Mouse (Mus musculus): ENCODE data around the gene Gm49333.

The Gm49333 gene

DNA sequence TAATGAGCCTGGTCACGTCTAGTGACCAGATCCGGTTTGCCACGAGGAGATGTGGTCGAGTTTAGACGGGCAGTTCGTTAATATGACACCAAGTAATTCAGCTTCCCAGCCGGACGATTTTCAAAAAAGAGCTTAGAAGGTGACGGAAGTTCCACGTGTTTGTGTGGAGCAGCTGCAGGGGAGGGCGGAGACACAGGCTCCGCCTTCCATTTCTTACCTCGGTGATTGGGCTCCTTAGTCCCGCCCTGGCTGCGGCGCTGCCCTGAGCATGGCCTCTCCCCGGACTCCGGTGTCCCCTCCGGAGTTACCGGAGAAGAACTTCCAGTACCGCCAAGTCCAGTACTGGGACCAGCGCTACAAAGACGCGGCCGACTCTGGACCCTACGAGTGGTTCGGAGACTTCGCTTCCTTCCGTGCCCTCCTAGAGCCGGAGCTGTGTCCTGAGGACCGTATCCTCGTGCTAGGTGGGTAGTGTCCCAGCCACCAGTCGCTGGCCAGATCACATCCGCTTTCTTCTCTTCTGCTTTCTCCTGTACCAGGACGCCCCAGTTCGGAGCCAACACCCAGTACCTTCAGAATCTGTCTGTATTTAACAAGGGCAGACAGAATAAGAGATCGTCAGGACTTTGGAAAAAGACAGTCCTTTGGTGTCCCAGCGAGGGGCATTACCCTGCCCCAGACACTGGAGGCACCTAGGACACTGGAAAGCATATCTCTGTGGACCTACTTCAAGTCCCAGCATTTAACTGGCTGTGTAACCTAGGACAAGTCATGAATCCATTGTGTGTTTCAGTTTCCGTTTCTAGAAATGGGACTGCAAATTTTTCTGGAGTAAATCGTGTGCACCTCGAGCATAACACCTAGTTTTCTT is at the start of gene Gm49333, which contains the start of the genes Eef1akmt4 and Alg3:
Gene Gm49333 (plus strand): TSS at position 254 of the 871 bp plus-strand sequence.
Gene Eef1akmt4 (plus strand): TSS at position 237 of the 871 bp plus-strand sequence.
Gene Alg3 (minus strand): TSS at position 379 of the 871 bp plus-strand sequence.
- DNase-seq (ENCODE audit: low read depth, low spot score): peak; percentile 97

DNA sequence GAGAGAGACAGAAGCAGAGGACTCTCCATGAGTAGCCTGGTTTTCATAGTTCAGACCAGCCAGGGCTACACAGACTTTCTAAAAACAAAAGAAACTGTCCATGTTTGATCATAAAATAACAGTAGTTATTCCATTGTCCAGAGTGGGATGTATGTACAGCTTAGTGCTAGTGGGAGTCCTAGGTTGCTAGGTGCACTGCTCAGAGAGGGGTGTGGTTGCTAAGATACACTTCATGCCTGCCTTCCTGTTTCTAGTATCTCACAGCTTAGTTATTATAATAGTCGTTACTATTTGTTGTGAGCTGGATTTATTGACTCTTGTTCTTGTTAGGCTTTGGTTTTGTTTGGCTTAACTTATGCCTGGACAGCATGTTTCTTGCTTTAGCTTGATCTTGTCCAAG is 46.3 kb upstream of the Gm49333 start:
- no peak for DNase-seq (ENCODE audit: low read depth, low spot score)

DNA sequence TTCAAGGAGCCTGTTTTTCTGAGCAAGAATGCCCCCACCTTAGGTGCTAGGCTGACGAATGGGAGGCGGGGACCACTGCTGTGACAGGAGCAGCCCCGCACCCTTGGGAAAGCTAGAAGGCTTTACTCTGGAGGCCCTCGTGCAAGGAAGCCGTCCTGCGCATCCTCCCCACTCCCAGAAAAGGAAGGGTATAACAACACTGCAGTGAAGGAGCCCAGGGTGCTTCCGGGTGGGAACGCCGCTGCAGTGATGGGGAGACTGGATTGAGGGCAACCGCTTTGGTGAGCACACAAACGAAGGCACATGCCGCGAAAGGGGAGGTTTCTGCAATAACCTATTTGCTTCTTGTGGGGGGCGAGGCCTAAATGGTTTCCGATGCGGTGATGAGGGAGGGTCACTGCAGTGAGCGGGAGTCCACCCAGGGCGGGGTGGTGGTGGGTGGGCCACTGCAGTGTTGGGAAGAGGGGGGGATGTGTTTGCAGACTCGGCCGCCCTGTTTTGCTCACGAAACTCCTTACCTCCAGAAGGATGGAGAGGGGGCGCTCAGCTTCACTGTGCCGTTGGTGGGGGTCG is 22.0 kb upstream of the Gm49333 start, which contains the start of gene Vwa5b2:
Gene Vwa5b2 (plus strand): TSS at position 106 of the 573 bp plus-strand sequence.
- DNase-seq (ENCODE audit: low read depth, low spot score): no peak

DNA sequence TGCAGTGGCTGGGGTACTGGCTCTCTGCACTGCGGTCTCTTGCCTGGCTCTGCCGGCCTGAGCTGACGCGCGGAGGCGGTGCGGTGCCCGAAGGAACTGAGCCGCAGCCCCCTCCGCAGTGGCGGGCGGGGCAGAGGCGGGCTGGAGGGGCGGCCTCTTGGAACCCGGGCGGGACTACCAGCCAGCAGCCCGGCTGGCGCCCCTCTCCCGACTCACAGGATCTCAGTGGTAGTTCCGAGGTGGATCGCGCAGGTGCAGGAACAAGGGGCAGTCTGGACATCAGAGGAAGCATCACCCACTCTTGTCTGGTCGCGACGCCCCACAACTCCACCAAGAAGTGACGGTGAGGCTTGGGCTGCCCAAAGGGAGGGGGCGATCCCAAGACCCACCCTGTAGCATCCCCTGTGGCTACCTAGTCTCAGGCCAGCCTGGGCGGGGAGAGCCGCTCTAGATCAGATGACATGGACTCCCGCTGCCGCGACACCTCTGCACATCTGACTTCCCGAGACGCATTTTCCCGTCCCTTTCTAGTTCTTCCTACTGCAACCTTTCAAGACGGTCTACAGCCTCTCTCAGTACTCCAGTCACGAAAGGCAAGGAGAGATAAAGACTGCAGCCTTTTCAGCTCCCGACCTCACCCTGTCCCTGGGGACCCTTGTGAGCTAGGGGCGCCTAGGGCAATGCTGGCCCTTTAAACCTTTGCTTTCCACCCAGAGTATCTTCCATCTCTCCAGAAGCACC is 21.3 kb upstream of the Gm49333 start:
- DNase-seq (ENCODE audit: low read depth, low spot score): no peak

DNA sequence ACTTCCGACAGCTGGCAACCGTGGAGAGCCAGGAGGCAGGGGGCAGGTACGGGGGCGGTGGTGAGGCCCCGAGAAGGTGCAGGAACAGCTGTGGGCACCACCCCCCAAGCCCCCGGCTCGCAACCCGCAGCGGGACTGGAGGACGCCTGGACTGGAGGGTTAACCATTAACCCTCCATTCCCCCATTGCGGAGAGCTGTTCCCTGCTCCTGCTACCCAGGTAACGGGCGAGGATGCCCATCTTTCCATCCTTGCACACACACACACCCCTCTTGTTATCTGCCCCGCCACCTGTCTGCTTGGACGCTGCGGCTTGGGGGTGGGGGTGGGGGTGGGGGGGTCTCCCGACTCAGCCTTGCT is 20.8 kb upstream of the Gm49333 start:
- DNase-seq (ENCODE audit: low read depth, low spot score): no peak

DNA sequence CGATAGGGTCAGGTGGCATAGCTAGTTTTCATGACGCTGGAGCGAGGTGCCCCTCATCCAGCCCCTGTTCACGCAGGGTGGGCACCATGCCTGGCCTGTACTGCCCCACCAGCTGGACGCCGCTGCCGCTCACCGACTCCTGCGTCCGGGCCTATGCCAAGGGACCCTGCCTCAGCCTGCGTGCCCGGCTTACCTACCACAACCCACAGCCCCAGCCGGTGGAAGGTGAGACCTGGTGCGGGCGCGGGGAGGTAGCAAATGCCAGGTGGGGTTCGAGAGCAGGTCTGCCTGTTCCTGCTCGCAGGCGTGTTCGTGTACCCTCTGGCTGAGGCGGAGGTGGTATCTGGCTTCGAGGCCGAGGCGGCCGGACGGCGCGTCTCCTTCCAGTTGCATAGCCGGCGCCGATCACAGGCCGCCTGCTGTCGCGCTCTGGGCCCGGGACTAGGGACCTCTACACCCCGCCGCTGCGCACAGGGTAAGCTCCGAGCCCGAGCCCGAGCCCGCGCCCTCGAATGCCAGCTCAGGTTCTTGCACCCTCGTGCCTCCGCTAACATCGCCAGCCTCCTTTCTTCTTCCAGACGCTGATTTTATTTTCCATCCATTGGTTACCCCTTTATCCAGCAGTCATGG is 20.2 kb upstream of the Gm49333 start:
- no peak for DNase-seq (ENCODE audit: low read depth, low spot score)

DNA sequence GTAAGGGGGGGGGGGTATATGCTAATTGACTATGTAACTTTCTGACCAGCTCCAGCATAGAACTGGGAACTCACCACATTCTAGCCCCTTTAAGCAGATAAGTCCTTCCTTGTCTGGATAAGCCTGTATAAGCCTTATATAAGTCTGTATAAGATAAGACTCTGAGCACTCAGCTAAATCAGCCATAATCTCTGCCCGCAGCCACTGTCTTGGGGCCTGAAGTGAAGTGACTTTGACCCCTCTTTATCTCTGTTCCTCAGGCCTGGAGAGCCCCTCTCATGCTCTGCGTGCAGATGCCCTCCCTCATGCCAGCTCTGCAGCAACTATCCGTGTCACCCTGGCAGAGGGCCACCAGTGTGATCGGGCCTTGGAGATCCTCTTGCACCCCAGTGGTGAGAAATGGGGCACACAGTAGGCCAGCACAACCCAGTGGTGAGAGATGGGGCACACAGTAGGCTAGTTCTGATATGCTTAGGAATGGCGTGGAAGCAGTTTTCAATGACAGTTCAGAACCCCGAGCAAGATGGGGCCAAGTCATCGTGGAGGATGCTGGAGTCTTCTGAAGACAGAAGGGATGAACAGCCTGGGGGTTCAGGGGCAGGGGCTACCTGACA is 16.2 kb upstream of the Gm49333 start:
- no peak for DNase-seq (ENCODE audit: low read depth, low spot score)

DNA sequence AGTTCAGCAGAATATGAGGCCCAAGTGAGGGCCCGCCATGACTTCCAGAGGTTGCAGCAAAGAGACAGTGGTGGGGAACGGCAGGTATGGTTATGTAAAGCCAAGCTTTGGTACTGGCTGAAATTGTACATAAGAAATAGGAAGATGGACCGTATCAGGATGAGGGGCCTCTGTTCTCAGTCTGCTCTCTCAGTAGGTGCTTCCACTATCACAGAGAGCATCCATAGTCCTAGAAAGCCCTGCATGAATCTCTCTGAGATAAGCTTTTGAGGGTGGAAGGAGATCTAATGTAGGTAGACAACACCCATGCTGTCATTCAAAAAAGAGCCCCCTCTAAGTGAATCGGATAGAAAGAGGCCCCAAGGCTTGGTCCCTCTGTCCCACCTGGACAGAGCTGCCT is 15.7 kb upstream of the Gm49333 start:
- DNase-seq (ENCODE audit: low read depth, low spot score): no peak

DNA sequence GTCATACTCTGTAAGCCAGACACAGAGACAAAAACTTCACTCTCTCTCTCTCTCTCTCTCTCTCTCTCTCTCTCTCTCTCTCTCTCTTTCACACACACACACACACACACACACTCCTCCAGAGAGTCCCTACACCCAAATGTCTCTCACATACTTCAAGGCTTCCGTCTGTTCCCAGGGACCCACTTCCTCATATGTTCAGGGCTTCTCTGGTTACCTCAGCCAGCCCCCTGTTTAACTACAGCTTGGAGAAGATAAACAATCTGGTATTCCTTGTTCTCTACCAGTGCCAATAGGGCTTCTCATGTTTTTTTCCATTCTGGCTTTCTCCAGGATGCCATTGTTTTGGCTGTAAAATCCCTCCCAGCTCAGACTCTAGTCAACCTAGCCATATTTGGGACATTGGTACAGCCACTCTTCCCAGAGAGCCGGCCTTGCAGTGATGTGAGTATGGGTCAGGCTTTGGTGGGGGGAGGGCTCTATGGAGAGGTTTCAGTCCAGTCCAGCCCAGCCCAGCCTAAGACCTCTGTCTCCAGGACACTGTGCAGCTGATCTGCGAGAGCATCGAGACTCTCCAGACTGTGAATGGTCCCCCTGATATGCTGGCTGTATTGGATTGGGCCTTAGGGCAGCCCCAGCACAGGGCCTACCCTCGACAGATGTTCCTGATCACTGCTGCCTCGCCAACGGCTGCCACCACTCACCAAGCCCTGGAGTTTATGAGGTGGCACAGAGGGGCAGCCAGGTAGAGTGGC is 14.5 kb upstream of the Gm49333 start:
- no peak for DNase-seq (ENCODE audit: low read depth, low spot score)

DNA sequence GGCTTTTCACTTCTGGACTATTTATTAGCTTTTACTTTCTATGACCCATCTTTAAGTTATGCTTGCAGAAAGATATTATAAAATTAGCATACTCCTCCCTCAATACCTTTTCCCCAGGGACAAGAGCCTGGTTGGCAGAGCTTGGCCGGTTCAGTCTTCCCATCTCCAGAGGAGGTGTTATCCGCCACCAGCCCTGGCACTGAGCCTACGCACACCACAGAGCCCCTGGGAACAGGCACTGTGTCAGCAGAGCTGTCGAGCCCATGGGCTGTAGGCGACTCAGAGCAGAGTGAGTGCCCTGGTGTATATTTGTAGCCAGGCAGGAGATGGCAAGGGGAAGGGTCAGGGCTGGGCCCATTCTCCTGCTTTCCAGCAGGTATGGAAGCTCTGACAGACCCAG is 10.9 kb upstream of the Gm49333 start:
- DNase-seq (ENCODE audit: low read depth, low spot score): no peak

DNA sequence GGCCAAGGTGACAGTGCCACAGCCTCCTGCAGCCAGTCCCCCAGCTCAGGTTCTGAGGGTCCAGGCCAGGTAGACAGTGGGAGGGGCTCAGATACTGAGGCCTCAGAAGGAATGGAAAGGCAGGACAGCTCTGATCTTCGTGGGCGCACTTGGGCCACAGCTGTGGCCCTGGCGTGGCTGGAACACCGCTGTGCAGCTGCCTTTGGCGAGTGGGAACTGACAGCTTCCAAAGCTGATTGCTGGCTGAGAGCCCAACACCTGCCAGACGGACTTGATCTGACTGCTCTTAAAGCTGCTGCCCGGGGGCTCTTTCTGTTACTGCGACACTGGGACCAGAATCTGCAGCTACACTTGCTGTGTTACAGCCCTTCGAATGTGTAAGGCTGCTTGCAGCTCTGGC is 6.7 kb upstream of the Gm49333 start:
- no peak for DNase-seq (ENCODE audit: low read depth, low spot score)

DNA sequence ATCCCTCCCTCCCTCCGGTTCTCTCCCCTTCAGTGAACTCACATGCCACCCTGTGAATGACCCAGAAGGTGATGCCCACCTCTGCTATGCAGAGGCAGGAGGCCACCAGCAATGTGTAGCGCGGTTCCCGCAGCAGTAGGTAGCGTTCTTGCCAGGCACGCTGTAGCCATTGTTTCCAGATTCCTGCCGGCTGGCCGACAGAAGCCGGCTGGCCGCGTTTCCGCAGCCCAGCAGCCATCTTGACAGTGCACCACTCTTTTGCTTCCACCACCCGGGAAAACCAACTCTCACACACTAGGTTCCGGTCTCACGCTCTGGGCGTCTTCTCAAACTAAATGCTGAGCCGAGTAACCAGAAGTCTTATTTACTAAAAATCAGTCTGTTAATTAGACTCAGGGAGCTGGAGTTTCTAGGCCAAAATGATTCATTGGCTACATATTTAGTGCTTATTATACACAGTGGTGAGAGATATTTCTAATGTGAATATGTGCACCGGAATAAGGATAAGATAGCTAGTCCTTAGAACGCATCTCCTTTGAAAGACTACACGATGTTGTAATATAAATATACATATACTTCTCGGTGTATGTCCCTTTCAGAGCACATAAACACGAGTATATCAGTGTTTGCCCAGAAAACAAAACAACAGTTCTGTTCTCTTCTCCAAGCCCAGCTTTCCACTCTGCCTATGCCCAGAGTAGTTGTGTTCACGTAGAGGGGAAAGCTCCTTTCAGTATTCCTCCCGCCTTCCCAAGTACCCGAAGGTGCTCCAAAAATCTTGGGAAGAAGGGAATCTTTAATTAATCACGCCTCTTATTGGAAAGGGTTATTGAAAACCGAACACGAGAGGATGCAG is 681 bp upstream of the Gm49333 start:
- peak; percentile 93 for DNase-seq (ENCODE audit: low read depth, low spot score)

DNA sequence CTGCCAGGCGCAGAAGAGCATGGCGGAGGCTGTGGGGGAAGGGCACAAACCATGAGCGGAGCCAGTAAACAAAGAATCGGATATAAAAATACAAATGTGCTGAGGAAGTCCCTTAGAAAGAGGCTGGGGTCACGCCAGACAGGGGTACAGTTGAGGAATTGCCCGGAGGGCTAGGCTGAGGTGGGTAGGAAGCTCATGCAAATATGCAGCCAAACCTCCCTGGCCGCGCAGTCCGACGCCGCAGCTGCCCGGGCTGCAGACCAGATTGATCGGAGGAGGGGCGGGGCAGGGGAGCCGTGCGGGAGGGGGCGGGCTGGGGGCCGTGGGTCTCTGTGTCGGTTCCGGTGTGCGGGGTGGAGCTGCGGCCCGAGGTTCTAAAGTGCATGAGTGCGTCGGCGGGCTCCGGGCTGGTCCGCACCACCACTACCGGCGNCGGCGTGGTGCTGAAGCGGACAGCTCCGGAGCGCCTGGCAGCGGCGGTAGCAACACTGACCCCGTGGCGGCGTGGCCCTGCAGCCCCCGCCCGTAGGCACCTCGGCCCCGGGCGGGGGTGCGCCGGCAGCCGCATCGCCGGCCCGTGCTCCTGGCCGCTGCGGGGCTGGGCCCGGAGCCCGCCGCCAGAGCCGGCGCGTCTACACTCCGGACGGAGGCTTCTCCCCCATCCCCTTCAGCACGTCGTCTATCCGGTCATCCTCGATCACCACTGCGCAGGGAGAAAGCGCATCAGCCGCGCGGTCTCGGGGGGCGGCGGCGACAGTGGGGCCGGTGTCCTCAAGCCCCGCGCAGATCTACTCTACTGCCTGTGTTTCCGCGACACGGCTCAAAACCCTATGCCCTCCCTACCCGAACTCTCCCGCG is 8.4 kb downstream of the Gm49333 start:
- peak; percentile 37 for DNase-seq (ENCODE audit: low read depth, low spot score)

DNA sequence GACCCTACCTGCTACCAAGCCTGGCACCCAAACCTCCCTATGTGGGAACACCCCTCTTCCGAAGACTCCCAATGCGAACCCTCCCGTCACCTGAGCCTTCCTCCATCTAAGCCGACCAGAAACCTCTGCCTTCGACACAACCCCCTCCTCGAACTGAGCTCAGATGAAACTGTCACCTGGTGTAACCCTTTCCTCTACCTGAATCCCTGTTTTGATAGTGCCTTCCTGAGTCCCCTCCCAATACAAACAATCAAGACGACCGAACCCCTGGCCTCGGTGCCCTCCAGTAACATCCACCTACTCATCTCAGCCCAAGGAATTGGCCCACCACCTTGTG is 9.0 kb downstream of the Gm49333 start:
- DNase-seq (ENCODE audit: low read depth, low spot score): no peak

DNA sequence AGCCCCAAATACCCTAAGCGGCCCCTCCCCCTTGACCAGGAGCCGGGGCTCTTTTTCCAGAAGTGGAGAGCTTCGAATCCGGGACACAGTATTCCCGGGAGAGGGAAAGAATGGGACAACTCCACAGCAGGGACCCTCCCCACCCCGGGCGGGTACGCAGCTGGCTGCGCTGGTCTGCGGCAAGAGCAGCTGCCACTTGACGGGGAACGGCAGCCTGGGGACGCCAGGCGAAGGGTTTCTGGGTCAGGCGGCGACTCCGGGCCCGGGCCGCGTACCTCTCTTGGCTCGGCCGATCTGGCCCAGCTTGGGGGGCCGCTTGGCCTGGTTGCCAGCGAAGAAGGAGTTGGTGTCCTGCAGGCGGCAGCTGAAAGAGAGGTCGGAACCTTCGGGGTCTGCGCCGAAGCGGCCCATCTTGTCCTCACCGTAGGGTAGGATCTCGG is 9.4 kb downstream of the Gm49333 start:
- DNase-seq (ENCODE audit: low read depth, low spot score): no peak

DNA sequence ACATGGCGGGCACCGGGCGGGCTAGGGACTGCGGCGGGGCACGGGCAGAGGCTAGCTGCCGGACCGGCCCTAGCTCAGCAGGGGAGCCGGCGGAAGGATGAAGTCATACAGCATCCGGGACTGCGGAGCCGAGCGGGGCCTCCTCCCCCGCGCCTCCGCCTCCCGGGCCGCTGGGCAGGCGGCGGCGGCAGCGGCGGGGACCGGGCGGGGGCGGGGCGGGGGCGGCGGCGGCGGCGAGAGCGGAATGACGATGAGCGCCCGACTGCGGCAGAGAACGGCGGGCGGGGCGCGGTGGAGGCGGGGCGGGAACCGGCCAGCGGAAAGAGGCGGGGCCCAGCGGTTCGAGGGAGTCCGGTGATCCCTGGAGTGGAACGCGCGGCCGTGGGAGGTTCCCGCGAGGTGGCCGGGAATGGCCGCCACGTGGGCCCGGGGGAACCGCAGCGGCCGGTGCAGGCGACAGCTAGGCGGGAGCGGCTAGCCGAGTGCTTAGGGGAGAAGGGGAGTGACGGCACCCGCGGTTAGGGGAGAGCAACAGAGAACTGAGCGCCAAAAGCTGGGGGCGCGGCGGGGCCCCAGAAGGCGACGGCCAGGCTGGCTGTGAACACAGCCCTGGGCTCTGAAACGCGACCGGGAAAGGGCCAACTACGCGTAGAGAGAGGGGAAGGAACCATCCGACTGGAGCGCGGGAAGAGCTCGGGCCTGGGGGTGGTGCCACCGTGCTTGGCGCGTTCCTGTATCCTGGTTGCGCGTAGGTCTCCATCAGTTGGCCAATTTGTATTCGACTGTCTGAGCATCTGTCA is 10.0 kb downstream of the Gm49333 start, which contains the start of gene Camk2n2:
Gene Camk2n2 (minus strand): TSS at position 97 of the 800 bp plus-strand sequence.
- DNase-seq (ENCODE audit: low read depth, low spot score): peak; percentile 82

DNA sequence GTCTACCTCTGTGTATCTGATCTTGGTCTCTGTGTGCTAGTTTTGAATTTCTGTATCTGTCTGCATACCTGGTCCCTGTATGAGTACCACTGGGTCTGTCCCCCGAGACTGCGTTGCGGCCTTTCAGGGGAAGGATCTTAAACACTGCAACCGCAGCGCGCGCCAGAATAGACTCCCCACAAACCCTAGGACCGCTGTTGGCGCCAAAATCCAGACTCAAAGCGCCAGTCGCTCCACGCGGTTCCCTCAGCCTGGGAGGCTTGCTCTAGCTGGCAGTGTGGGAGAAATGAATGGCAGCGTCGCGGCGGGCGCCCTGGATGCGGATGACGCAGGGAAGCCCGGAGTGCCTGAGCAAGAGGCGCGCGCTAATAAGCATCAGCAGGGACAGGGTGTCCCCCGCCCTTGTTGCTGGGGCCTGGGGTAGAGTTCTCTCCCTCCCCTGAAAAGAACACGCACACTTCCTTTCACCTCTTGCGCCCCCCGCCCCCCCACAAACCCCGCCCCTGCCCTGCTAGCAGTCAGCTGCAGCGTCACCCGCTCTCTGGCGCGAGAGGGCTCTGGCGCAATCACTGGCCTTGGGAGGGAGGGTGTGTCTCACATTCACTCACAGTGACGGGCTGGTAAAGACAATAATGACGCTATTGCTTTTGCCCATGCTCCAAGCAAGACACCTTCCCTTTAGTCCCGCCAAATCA is 10.7 kb downstream of the Gm49333 start:
- peak; percentile 83 for DNase-seq (ENCODE audit: low read depth, low spot score)
